Mouse (Mus musculus) kidney, embryonic 16.5 days (tissue): ENCODE data around the gene Dner. TPM values are rescaled to one million over a fixed set of nuclear protein-coding genes. Genes with fewer than 3 reads are reported as not detected.

Experiments used
- ATAC-seq: fragments of 200-750 bp; cut with Nextera tagmentation; 2 replicates; pipeline ENCODE4 v1.8.0; 2017; ENCODE audit warnings: moderate TSS enrichment; ENCODE audit not compliant: low FRiP score, low TSS enrichment
- H3K27ac ChIP-seq: fragments of 300-500 bp; sonication (generic); 2 replicates; pipeline ENCODE4 v1.5.1; 2014; ENCODE audit warnings: low read length
- H3K27me3 ChIP-seq: fragments of 300-500 bp; sonication (generic); 2 replicates; pipeline ENCODE4 v1.6.1; 2014; ENCODE audit warnings: low read length, control low read depth, mixed read lengths; ENCODE audit not compliant: insufficient read depth
- H3K36me3 ChIP-seq: fragments of 300-500 bp; sonication (generic); 2 replicates; pipeline ENCODE4 v1.6.1; 2014; ENCODE audit warnings: low read length, control low read depth, mixed read lengths; ENCODE audit not compliant: insufficient read depth
- H3K4me1 ChIP-seq: fragments of 300-500 bp; sonication (generic); 2 replicates; pipeline ENCODE4 v1.6.1; 2014; ENCODE audit warnings: low read length, control low read depth, mixed read lengths; ENCODE audit not compliant: insufficient read depth
- H3K4me2 ChIP-seq: fragments of 300-500 bp; sonication (generic); replicated peaks from 2 replicates; pipeline ENCODE4 v1.6.1; 2014; ENCODE audit warnings: low read depth, low read length
- H3K4me3 ChIP-seq: fragments of 300-500 bp; sonication (generic); 2 replicates; pipeline ENCODE4 v1.5.1; 2014; ENCODE audit warnings: mild to moderate bottlenecking, low read length
- H3K9ac ChIP-seq: fragments of 300-500 bp; sonication (generic); replicated peaks from 2 replicates; pipeline ENCODE4 v1.6.1; 2014; ENCODE audit warnings: low read length
- H3K9me3 ChIP-seq: fragments of 300-500 bp; sonication (generic); 2 replicates; pipeline ENCODE4 v1.6.1; 2016; ENCODE audit warnings: low read length, control low read depth
- WGBS: fragments of 180-500 bp; shearing (Covaris S2); extraction: QIAGEN DNeasy Blood & Tissue Kit; methylation state at CpG from one replicate; pipeline ENCODE4 v1.1.7; 2014; 5-methylcytosine and 5-hydroxymethylcytosine counted together
- polyA plus RNA-seq: library from polyadenylated mRNA; unstranded; fragments of >200 nt; fragmentation: Nextera tagmentation; extraction: Ambion mirVana; gene quantifications from 2 replicates; pipeline ENCODE4 v1.2.1, GENCODE M21; 2015

Dner gene
- polyA plus RNA-seq, 1 experiment from 2014 or later = 1.4 TPM

DNA sequence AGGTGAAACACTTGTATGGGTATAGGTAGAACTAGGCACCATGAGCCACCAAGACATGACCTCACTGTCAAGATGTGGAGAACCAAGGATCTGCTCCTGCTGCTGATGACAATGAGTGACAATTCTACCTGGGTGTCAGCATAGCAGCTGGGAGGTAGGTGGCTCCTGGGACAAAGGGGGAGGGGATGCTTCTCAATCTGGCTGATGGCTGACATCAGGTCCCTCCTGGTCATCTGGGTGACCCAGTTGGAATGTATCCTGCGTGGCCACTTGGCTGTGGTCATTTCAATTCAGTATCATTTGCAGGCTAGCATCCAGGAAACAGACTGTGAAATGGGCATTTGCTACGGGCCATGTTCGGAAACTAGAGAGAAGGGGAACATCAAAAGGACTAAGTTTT lies 315.1 kb downstream of the Dner start:
- ATAC-seq = no peak
- Histone ChIP-seq H3K4me2 (no peak overlapping the region), H3K9me3 (no peaks in the 10 kb centered on the region), H3K27ac (no peak overlapping the region), H3K4me1 (no peaks in the 10 kb centered on the region), H3K4me3 (no peak overlapping the region), H3K9ac (no peak overlapping the region), H3K27me3 (no peaks in the 10 kb centered on the region), H3K36me3 (no peaks in the 10 kb centered on the region)
- whole genome bisulfite sequencing = 81% methylated on average over 3 of the region's 3 CpGs

DNA sequence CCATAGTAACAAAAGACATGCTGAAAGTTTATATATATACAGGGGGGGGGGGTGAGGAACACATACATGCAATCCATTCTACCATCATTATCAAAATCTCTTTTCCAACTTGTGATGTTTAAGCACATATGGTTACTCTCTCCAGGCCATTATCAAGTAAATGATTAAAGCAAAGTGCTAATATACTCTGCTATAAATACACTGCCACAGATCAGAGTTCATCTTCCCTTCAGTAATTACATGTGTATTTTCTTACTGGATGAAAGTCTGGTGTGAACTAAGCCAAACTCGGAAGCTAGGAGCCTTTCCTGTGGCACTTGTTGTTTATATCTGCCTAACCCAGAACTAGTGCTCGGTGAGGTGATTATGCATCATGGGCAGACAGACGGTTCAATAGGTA lies 328.3 kb downstream of the Dner start:
- no peak overlapping the region for H3K9ac ChIP-seq
- peaks cover 4% of the 10 kb centered on the region; the same call in 1 of the 2 replicates for H3K4me1 ChIP-seq
- H3K9me3 ChIP-seq = no peaks in the 10 kb centered on the region
- H3K4me3 ChIP-seq = no peak overlapping the region
- 73% methylated on average over 3 of the region's 3 CpGs for WGBS
- no peaks in the 10 kb centered on the region for H3K27me3 ChIP-seq
- ATAC-seq = no peak
- no peak overlapping the region for H3K27ac ChIP-seq
- no peaks in the 10 kb centered on the region for H3K36me3 ChIP-seq
- no peak overlapping the region for H3K4me2 ChIP-seq

DNA sequence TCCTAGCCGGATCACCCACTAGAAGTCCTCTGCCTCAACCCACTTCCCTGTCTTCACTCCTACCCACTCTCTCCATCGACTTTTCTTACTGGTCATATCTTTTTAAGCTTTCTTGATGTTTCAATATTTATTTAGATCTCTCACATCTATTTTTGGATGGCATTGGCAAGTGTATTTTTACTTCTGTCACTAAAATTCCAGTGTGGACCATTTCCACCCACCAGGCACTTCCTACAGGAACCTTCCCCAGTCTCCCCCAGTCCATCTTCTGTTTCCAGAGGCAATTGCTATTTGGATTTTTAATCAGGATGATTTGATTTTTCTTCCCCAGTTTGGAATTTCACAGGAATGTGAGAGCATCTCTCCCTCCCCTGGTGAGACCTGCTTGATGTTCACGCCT lies 329.5 kb downstream of the Dner start:
- Histone ChIP-seq H3K4me3 (no peak overlapping the region), H3K36me3 (no peaks in the 10 kb centered on the region), H3K27ac (no peak overlapping the region), H3K9ac (no peak overlapping the region), H3K9me3 (no peaks in the 10 kb centered on the region), H3K4me1 (peaks cover 11% of the 10 kb centered on the region; the same call in 1 of the 2 replicates), H3K4me2 (no peak overlapping the region), H3K27me3 (no peaks in the 10 kb centered on the region)
- ATAC-seq = no peak
- 81% methylated on average over 3 of the region's 3 CpGs for WGBS

DNA sequence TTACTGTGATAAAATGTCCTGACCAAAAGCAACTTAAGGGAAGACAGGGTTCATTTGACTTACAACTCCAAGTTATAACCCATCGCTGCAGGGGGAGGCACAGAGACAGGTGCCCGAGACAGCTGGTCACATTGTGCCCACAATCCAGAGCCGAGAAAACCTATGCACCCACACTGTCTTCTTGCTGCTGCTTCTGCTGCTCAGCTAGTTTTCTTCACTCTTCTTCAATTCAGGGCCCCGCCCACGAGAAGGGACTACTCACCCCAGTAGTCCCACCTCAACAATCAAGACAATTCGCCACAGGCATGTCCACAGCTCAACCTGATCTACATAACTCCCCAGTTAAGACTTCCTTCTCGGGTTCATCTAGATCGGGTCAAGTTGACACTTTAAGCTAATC lies 332.1 kb downstream of the Dner start, which contains the start of gene Pid1:
Gene Pid1 (minus strand): TSS at position 214 of the 400 bp plus-strand sequence.
- H3K9me3 ChIP-seq = no peaks in the 10 kb centered on the region
- peaks cover 11% of the 10 kb centered on the region; the same call in 1 of the 2 replicates for H3K4me1 ChIP-seq
- no peak for ATAC-seq
- H3K9ac ChIP-seq = no peak within 1 kb of the TSS
- no peaks in the 10 kb centered on the region for H3K36me3 ChIP-seq
- H3K4me2 ChIP-seq = no peak within 1 kb of the TSS
- H3K4me3 ChIP-seq = no peak within 1 kb of the TSS
- H3K27me3 ChIP-seq = no peaks in the 10 kb centered on the region
- no peak within 1 kb of the TSS for H3K27ac ChIP-seq
- 88% methylated on average over 8 of the region's 8 CpGs for WGBS

DNA sequence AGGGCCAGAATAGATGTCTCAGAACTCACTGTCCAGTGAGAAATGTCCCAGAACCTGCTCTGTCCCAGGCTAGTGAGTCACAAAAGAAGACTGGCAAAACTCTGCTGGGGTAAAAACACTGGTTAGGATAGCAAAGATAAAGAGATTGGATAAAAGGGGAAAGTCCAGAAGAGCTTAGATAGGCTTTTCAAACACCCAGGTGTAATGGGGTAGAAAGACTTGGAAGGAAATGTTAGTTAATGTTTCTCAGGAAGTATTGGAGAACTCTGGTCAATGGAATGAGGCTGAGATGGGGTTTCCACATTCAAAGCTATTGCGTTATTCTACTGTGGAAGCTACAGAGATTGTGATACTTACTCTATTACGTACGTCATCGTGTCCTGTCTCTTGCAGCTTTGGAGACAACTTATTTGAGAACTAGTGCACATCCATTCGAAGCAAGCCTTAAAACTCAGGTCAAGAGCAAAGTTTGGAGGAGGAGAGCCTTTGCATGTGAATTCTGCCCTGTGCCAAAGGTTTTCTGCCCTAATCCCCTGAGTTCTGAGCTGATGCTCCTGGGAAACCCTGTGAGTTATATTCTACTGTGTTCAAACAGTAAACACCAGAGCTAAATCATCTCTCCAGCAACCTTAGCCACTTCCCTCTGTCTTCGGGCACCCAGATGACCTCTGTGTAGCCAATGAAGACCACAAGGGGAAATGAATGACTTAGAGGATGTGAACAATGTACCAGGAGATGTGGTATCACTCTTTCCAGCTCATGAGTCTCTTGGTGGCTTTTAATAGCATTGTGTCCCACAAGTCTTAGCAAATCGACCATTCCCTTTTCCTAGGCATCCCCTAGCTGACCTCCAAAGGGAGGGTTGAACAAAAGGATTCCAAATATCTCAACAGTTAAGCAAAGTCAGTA lies 333.1 kb downstream of the Dner start:
- WGBS = 72% methylated on average over 7 of the region's 7 CpGs
- Histone ChIP-seq H3K4me3 (no peak overlapping the region), H3K27ac (no peak overlapping the region; the same call in 1 of the 2 replicates), H3K36me3 (no peaks in the 10 kb centered on the region), H3K4me2 (no peak overlapping the region), H3K27me3 (no peaks in the 10 kb centered on the region), H3K4me1 (peaks cover 11% of the 10 kb centered on the region; the same call in 1 of the 2 replicates), H3K9me3 (no peaks in the 10 kb centered on the region), H3K9ac (no peak overlapping the region)
- no peak for ATAC-seq

DNA sequence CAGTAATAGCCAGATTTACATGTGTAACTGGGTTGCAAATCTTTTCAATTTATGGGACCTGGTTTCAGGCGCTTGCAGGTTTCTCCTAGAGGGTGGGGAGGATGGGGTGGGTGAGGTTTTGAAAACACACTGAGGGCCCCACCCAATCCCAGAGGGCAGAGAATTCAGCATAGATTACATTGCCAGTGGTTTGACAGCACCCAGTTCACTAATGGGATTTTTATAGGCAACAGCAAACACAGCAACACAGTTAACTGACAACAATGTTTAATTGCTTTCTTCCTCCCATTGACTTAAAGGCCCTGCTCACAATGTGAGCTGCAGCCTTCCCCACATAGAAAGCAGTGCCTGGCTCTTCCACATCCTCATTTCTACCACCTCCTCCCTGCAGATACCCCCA lies 333.8 kb downstream of the Dner start:
- H3K36me3 ChIP-seq = no peaks in the 10 kb centered on the region
- H3K27me3 ChIP-seq = no peaks in the 10 kb centered on the region
- WGBS = 25% methylated on average over 1 of the region's 1 CpGs
- no peaks in the 10 kb centered on the region for H3K9me3 ChIP-seq
- peaks cover 11% of the 10 kb centered on the region; the same call in 1 of the 2 replicates for H3K4me1 ChIP-seq
- H3K27ac ChIP-seq = no peak overlapping the region; the same call in 1 of the 2 replicates
- no peak overlapping the region for H3K4me2 ChIP-seq
- H3K4me3 ChIP-seq = no peak overlapping the region
- ATAC-seq = 0 out of 2 replicates have a peak, but pooled peaks have one; percentile 39
- no peak overlapping the region for H3K9ac ChIP-seq

DNA sequence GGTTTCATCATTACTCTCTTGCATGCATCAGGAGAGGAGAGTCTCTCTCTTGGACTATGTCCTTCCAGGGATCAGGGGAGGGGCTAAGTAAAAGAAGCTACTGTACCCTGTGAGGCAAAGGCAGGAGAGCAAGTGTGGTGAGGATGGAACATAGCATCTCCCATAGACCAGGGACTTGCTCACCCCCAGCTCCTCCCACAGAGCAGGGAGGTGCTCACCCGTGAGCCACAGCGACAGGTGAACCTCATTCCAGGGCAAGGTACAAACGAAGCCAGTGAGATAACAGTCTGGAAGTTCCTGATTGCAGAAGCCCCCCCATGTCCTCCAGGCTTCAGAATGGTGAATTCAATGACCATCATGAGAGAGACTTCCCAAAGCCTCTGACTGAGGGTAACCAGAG lies 334.6 kb downstream of the Dner start:
- Histone ChIP-seq H3K27ac (no peak overlapping the region), H3K36me3 (no peaks in the 10 kb centered on the region), H3K9me3 (no peaks in the 10 kb centered on the region), H3K4me3 (no peak overlapping the region), H3K9ac (no peak overlapping the region), H3K27me3 (no peaks in the 10 kb centered on the region), H3K4me1 (peaks cover 11% of the 10 kb centered on the region; the same call in 1 of the 2 replicates), H3K4me2 (no peak overlapping the region)
- WGBS = 72% methylated on average over 3 of the region's 3 CpGs
- no peak for ATAC-seq

DNA sequence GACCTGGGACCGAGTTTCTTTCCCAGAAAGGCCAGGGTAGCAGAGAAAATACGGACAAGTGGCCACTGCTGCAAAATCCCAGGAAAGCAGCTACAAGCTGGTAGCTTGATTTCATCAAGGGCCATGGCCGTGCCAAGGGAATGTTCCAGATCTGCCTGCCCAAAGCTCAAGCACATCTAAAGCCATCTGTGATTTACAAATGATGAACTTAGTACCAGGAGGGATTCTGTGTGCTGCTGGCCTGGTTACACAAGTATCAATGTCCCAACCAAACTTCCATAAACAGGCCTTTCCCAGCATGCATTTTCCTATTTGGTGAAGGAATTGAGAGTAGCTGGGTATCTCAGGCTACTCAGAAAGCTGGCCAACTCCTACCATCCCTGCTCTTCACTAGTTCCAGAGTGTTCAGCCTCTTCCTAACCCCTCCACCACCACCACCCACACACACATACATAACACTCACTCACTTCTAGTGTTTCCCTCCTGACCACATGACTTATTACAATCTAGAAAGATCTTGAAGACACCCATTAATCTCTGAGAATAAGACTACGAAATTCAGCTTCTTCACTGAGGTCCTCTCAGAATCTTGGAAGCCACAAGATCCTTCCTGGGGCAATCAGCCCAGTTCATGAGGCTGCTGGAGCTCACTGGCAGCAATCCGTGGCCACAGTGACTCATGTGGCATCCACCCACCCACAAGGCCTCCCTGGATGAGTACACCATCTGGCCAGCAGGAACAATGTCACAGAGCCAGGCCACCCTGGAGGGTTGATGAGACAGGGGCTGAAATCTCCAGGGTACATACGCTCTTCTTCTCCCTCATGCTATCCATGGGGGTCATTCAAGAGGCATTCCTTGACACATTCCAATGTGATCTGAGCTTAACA lies 336.2 kb downstream of the Dner start:
- H3K36me3 ChIP-seq = no peaks in the 10 kb centered on the region
- H3K27ac ChIP-seq = no peak overlapping the region
- ATAC-seq = no peak
- no peak overlapping the region for H3K4me2 ChIP-seq
- 86% methylated on average over 6 of the region's 6 CpGs for WGBS
- H3K9me3 ChIP-seq = no peaks in the 10 kb centered on the region
- H3K4me1 ChIP-seq = peaks cover 11% of the 10 kb centered on the region; the same call in 1 of the 2 replicates
- H3K4me3 ChIP-seq = no peak overlapping the region
- no peak overlapping the region for H3K9ac ChIP-seq
- H3K27me3 ChIP-seq = no peaks in the 10 kb centered on the region

DNA sequence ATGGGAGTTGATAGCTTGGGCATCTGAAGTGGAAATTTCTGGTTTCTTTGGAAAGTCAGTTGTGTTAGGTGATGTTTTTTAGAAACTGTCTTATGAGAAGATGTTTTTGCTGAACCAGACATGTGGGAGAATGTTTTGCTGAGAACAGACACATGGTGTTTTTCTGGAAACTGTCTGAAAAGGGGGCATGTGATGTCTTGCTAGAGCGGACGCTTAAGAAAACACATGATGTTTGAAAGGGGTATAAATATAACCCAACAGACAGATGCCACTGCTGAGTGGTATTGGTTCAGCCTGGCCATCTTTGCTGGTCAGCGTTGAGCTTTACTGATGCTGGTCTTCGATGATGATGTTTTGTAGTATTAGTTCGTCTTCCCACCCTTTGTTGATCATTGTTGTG lies 338.8 kb downstream of the Dner start:
- Histone ChIP-seq H3K27ac (no peak overlapping the region), H3K9me3 (no peaks in the 10 kb centered on the region), H3K4me2 (no peak overlapping the region), H3K36me3 (no peaks in the 10 kb centered on the region), H3K27me3 (no peaks in the 10 kb centered on the region), H3K4me1 (0 out of 2 replicates have a peak, but pooled peaks cover 2% of the 10 kb centered on the region), H3K9ac (no peak overlapping the region), H3K4me3 (no peak overlapping the region)
- 75% methylated on average over 5 of the region's 5 CpGs for WGBS
- ATAC-seq = no peak
